24 mouse cellular contexts compared by ENCODE assay signal in genomic region chr7:80685639-80686038, GRCm38 (mm10).
"Had no signal": no experiment of that assay in that cellular context is flagged by ENCODE, and none has a peak within 500 bp of the region (broad histone marks: within the 10 kb centered on the region; RNA-seq: fewer than 3 reads in every experiment).

No protein-coding gene starts in this region.

- H3K4me3 ChIP-seq: kidney, embryonic 15.5 days; left cerebral cortex, adult 2 months; limb, embryonic 12.5 days; limb, embryonic 15.5 days; midbrain, embryonic 10.5 days; midbrain, embryonic 13.5 days; myocyte; neural tube, embryonic 13.5 days; stomach, embryonic 15.5 days had no signal

- ATAC-seq: midbrain, embryonic 13.5 days; midbrain, embryonic 16.5 days had no signal

- DNase-seq: kidney, adult 11 months; kidney, adult 8-10 months; kidney, postnatal 10 days; kidney, postnatal 36 days; layer of hippocampus, postnatal 36 days; left cerebral cortex, postnatal 4 days; lung, embryonic 14.5 days; lung, postnatal 10 days; lung, postnatal 4 days; retina, postnatal 1 day; right cerebral cortex, postnatal 25 days; spleen, adult 18-20 months; thymus, adult 18-20 months; thymus, postnatal 36 days had no signal

- H3K36me3 ChIP-seq: kidney, embryonic 15.5 days; limb, embryonic 12.5 days; limb, embryonic 15.5 days; midbrain, embryonic 10.5 days; midbrain, embryonic 13.5 days; neural tube, embryonic 13.5 days; stomach, embryonic 15.5 days had no signal

- H3K27me3 ChIP-seq: kidney, embryonic 15.5 days; limb, embryonic 12.5 days; limb, embryonic 15.5 days; midbrain, embryonic 13.5 days; neural tube, embryonic 13.5 days; stomach, embryonic 15.5 days had no signal

- H3K4me2 ChIP-seq: kidney, embryonic 15.5 days; limb, embryonic 12.5 days; limb, embryonic 15.5 days; lung, embryonic 14.5 days; midbrain, embryonic 13.5 days; neural tube, embryonic 13.5 days; stomach, embryonic 15.5 days had no signal

- H3K9me3 ChIP-seq: kidney, embryonic 15.5 days; limb, embryonic 12.5 days; limb, embryonic 15.5 days; midbrain, embryonic 10.5 days; midbrain, embryonic 13.5 days; neural tube, embryonic 13.5 days; stomach, embryonic 15.5 days had no signal

- H3K27ac ChIP-seq: kidney, embryonic 15.5 days; left cerebral cortex, adult 2 months; limb, embryonic 12.5 days; limb, embryonic 15.5 days; midbrain, embryonic 10.5 days; midbrain, embryonic 13.5 days; neural tube, embryonic 13.5 days; stomach, embryonic 15.5 days had no signal

- H3K9ac ChIP-seq: kidney, embryonic 15.5 days; limb, embryonic 12.5 days; limb, embryonic 15.5 days; lung, embryonic 14.5 days; midbrain, embryonic 13.5 days; stomach, embryonic 15.5 days had no signal
